Mouse (Mus musculus) fat pad, adult 2 months (tissue): Measurements from ENCODE around the gene Apoe.

Experiments used
- DNase-seq: peaks from one replicate; pipeline ENCODE4 v3.0.0-alpha.2; 2011; ENCODE audit warnings: low read depth, low spot score; ENCODE audit errors: extremely low read depth

The Apoe gene

GRCm38 (mm10) chr7:19698907-19699826 lies at the start of gene Apoe:
TSS of gene Apoe (minus strand) at chr7:19699188.
- DNase-seq = no peak

GRCm38 (mm10) chr7:19747420-19748218 lies 48.6 kb upstream of the Apoe start:
- no peak for DNase-seq

GRCm38 (mm10) chr7:19746426-19747201 lies 47.6 kb upstream of the Apoe start:
- DNase-seq = no peak

GRCm38 (mm10) chr7:19745971-19746370 lies 47.0 kb upstream of the Apoe start:
- no peak for DNase-seq

GRCm38 (mm10) chr7:19744590-19745385 lies 45.8 kb upstream of the Apoe start:
- DNase-seq = no peak

GRCm38 (mm10) chr7:19743791-19744190 lies 44.8 kb upstream of the Apoe start:
- DNase-seq = no peak

- DNase-seq = no peak
These were observed 43.5 kb upstream of the Apoe start for GRCm38 (mm10) chr7:19742468-19742867.

GRCm38 (mm10) chr7:19741329-19742031 lies 42.5 kb upstream of the Apoe start:
- DNase-seq = no peak

- no peak for DNase-seq
These were observed 41.3 kb upstream of the Apoe start for GRCm38 (mm10) chr7:19740269-19740668.

GRCm38 (mm10) chr7:19738771-19739170 lies 39.8 kb upstream of the Apoe start:
- DNase-seq = no peak

GRCm38 (mm10) chr7:19736389-19737057 lies 37.5 kb upstream of the Apoe start:
- DNase-seq = no peak

GRCm38 (mm10) chr7:19734178-19734666 lies 35.2 kb upstream of the Apoe start:
- DNase-seq = no peak

- DNase-seq = no peak
These were observed 27.6 kb upstream of the Apoe start for GRCm38 (mm10) chr7:19726541-19726940.

GRCm38 (mm10) chr7:19724167-19724566 lies 25.2 kb upstream of the Apoe start:
- DNase-seq = no peak

GRCm38 (mm10) chr7:19722754-19723195 lies 23.8 kb upstream of the Apoe start:
- no peak for DNase-seq

- no peak for DNase-seq
These were observed 20.2 kb upstream of the Apoe start for GRCm38 (mm10) chr7:19719200-19719599.

GRCm38 (mm10) chr7:19718297-19718952 lies 19.4 kb upstream of the Apoe start:
- no peak for DNase-seq

- DNase-seq = no peak
These were observed 18.4 kb upstream of the Apoe start for GRCm38 (mm10) chr7:19717346-19717745.
